Mouse (Mus musculus): Measurements from ENCODE around the gene Hykk.
"Not testable (repeated sequence)": the region's sequence is repeated elsewhere in the genome, so short reads cannot be mapped to it uniquely, and the experiment has no call there.

The Hykk gene

GRCm38 (mm10) chr9:54917010-54917677 is at the start of gene Hykk:
Gene Hykk, plus strand, starts transcription at chr9:54917283.
- DNase-seq, result peak; percentile 92

GRCm38 (mm10) chr9:54878759-54879158 is 38.3 kb upstream of the Hykk start:
- no peak for DNase-seq

- no peak for DNase-seq
Observed at GRCm38 (mm10) chr9:54892111-54892510, 25.0 kb upstream of the Hykk start.

- DNase-seq, result no peak
Observed at GRCm38 (mm10) chr9:54897097-54897496, 20.0 kb upstream of the Hykk start.

- DNase-seq, result no peak
Observed at GRCm38 (mm10) chr9:54909446-54909845, 7.6 kb upstream of the Hykk start.

- no peak for DNase-seq
Observed at GRCm38 (mm10) chr9:54915576-54915975, 1.5 kb upstream of the Hykk start.

GRCm38 (mm10) chr9:54916401-54916800 is 682 bp upstream of the Hykk start:
- peak; percentile 13 to 15 for DNase-seq

GRCm38 (mm10) chr9:54918191-54918590 is 1.1 kb downstream of the Hykk start:
- no peak for DNase-seq

- DNase-seq, result no peak
Observed at GRCm38 (mm10) chr9:54918781-54919180, 1.7 kb downstream of the Hykk start.

GRCm38 (mm10) chr9:54919946-54920345 is 2.9 kb downstream of the Hykk start:
- no peak for DNase-seq

GRCm38 (mm10) chr9:54930741-54931140 is 13.7 kb downstream of the Hykk start:
- no peak for DNase-seq

- no peak for DNase-seq
Observed at GRCm38 (mm10) chr9:54931765-54932164, 14.7 kb downstream of the Hykk start.

- no peak for DNase-seq
Observed at GRCm38 (mm10) chr9:54932379-54932778, 15.3 kb downstream of the Hykk start.

- no peak for DNase-seq
Observed at GRCm38 (mm10) chr9:54942071-54942470, 25.0 kb downstream of the Hykk start.

GRCm38 (mm10) chr9:54944467-54944866 is 27.4 kb downstream of the Hykk start:
- DNase-seq, result no peak

- no peak for DNase-seq
Observed at GRCm38 (mm10) chr9:54946256-54946655, 29.2 kb downstream of the Hykk start.

- DNase-seq, result no peak
Observed at GRCm38 (mm10) chr9:54949465-54949864, 32.4 kb downstream of the Hykk start.

- DNase-seq, result not testable (repeated sequence)
Observed at GRCm38 (mm10) chr9:54950162-54950561, 33.1 kb downstream of the Hykk start.

GRCm38 (mm10) chr9:54950575-54951321 is 33.7 kb downstream of the Hykk start, which contains the start of the genes Psma4 and AY074887:
Gene Psma4, plus strand, starts transcription at chr9:54950790.
Gene AY074887, minus strand, starts transcription at chr9:54950998.
- DNase-seq, result peak; percentile 96

- no peak for DNase-seq
Observed at GRCm38 (mm10) chr9:54961059-54961458, 44.0 kb downstream of the Hykk start.

- no peak for DNase-seq
Observed at GRCm38 (mm10) chr9:54963669-54964068, 46.6 kb downstream of the Hykk start.

GRCm38 (mm10) chr9:54969972-54970637 is 53.0 kb downstream of the Hykk start:
- DNase-seq, result no peak

- DNase-seq, result no peak
Observed at GRCm38 (mm10) chr9:54980674-54981073, 63.6 kb downstream of the Hykk start, which contains the start of gene Chrna5. Gene Chrna5, plus strand, starts transcription at chr9:54980880.
